Mouse (Mus musculus): Measurements from ENCODE around the gene Ppp3ca. TPM values are rescaled to one million over a fixed set of nuclear protein-coding genes. Genes with fewer than 3 reads are reported as not detected.

Ppp3ca gene
- polyA plus RNA-seq, 1 experiment from 2014 or later, result 92.2 TPM

- POLR2A ChIA-PET, result no interaction called here
- CTCF ChIA-PET, result interaction anchor here (0.8 kb wide), 1 partner anchor 11 kb away, joined by 3 read pairs; no protein-coding TSS in a partner anchor
- no peak for ATAC-seq
- no peak for DNase-seq (ENCODE audit: low read depth, low spot score)
- H3K27me3 ChIP-seq, result no peaks in the 10 kb centered on the region
- no peak for TF ChIP-seq CTCF (IDR thresholded peaks at IDR 0.05)
- in situ Hi-C loops (cut with MboI; ENCODE audit: low pct_unique_long_range_greater_than_20kb), result no loop called here
These were observed 32.9 kb downstream of the Ppp3ca start for GRCm38 (mm10) chr3:136702861-136703260.

GRCm38 (mm10) chr3:136704515-136705247 is 34.8 kb downstream of the Ppp3ca start:
- H3K27me3 ChIP-seq, result no peaks in the 10 kb centered on the region
- DNase-seq (ENCODE audit: low read depth, low spot score) (no peak), ATAC-seq (no peak)
- POLR2A ChIA-PET, result no interaction called here
- in situ Hi-C loops (cut with MboI; ENCODE audit: low pct_unique_long_range_greater_than_20kb), result no loop called here
- TF ChIP-seq CTCF (IDR thresholded peaks at IDR 0.05), result no peak
- CTCF ChIA-PET, result interaction anchor here (0.6 to 1.6 kb wide), 5 partner anchors 16 to 949 kb away, joined by 3 to 7 read pairs (median 4); no protein-coding TSS in a partner anchor

GRCm38 (mm10) chr3:136706048-136706447 is 36.1 kb downstream of the Ppp3ca start:
- DNase-seq (ENCODE audit: low read depth, low spot score), result no peak
- in situ Hi-C loops (cut with MboI; ENCODE audit: low pct_unique_long_range_greater_than_20kb), result no loop called here
- no peak for TF ChIP-seq CTCF (IDR thresholded peaks at IDR 0.05)
- ChIA-PET POLR2A (no interaction called here), CTCF (interaction anchor here (1.3 to 1.8 kb wide), 5 partner anchors 9 to 22 kb away, joined by 4 to 7 read pairs (median 4); no protein-coding TSS in a partner anchor)
- ATAC-seq, result peak; percentile 31
- no peaks in the 10 kb centered on the region for H3K27me3 ChIP-seq

GRCm38 (mm10) chr3:136706771-136707170 is 36.8 kb downstream of the Ppp3ca start:
- CTCF ChIA-PET, result interaction anchor here (1.8 kb wide), 1 partner anchor 8 kb away, joined by 7 read pairs; no protein-coding TSS in a partner anchor
- in situ Hi-C loops (cut with MboI; ENCODE audit: low pct_unique_long_range_greater_than_20kb), result no loop called here
- no peaks in the 10 kb centered on the region for H3K27me3 ChIP-seq
- DNase-seq (ENCODE audit: low read depth, low spot score) (no peak), ATAC-seq (no peak)
- TF ChIP-seq CTCF (IDR thresholded peaks at IDR 0.05), result no peak
- POLR2A ChIA-PET, result no interaction called here

- no peak for TF ChIP-seq CTCF (IDR thresholded peaks at IDR 0.05)
- POLR2A ChIA-PET, result no interaction called here
- in situ Hi-C loops (cut with MboI; ENCODE audit: low pct_unique_long_range_greater_than_20kb), result no loop called here
- H3K27me3 ChIP-seq, result no peaks in the 10 kb centered on the region
- no peak for DNase-seq (ENCODE audit: low read depth, low spot score)
- ATAC-seq, result no peak
- CTCF ChIA-PET, result interaction anchor here (1.4 to 1.8 kb wide), 2 partner anchors 8 to 129 kb away, joined by 3 to 7 read pairs; no protein-coding TSS in a partner anchor
These were observed 37.5 kb downstream of the Ppp3ca start for GRCm38 (mm10) chr3:136707222-136708019.

GRCm38 (mm10) chr3:136708230-136708629 is 38.3 kb downstream of the Ppp3ca start:
- ATAC-seq, result no peak
- no peak for DNase-seq (ENCODE audit: low read depth, low spot score)
- H3K27me3 ChIP-seq, result no peaks in the 10 kb centered on the region
- in situ Hi-C loops (cut with MboI; ENCODE audit: low pct_unique_long_range_greater_than_20kb), result no loop called here
- TF ChIP-seq CTCF (IDR thresholded peaks at IDR 0.05), result no peak
- CTCF ChIA-PET, result interaction anchor here (1.3 to 1.5 kb wide), 3 partner anchors 26 to 129 kb away, joined by 3 to 7 read pairs (median 3); no protein-coding TSS in a partner anchor
- POLR2A ChIA-PET, result no interaction called here

GRCm38 (mm10) chr3:136710310-136710906 is 40.5 kb downstream of the Ppp3ca start:
- in situ Hi-C loops (cut with MboI; ENCODE audit: low pct_unique_long_range_greater_than_20kb), result no loop called here
- ATAC-seq (no peak), DNase-seq (ENCODE audit: low read depth, low spot score) (no peak)
- no peaks in the 10 kb centered on the region for H3K27me3 ChIP-seq
- no peak for TF ChIP-seq CTCF (IDR thresholded peaks at IDR 0.05)
- CTCF ChIA-PET, result no interaction called here
- POLR2A ChIA-PET, result no interaction called here

GRCm38 (mm10) chr3:136714307-136715039 is 44.5 kb downstream of the Ppp3ca start:
- no peak for ATAC-seq

GRCm38 (mm10) chr3:136716247-136716646 is 46.3 kb downstream of the Ppp3ca start:
- no peaks in the 10 kb centered on the region for H3K27me3 ChIP-seq
- ChIA-PET CTCF (interaction anchor here (1.4 kb wide), 1 partner anchor 60 kb away, joined by 3 read pairs; no protein-coding TSS in a partner anchor), POLR2A (no interaction called here)
- in situ Hi-C loops (cut with MboI; ENCODE audit: low pct_unique_long_range_greater_than_20kb), result no loop called here
- no peak for ATAC-seq
- no peak for TF ChIP-seq CTCF (IDR thresholded peaks at IDR 0.05)
- DNase-seq (ENCODE audit: low read depth, low spot score), result no peak

More at GRCm38 (mm10) chr3:136714307-136715039, 44.5 kb downstream of the Ppp3ca start:
- ChIA-PET CTCF (interaction anchor here (1.0 to 1.7 kb wide), 4 partner anchors 8 to 19 kb away, joined by 3 to 7 read pairs (median 3); no protein-coding TSS in a partner anchor), POLR2A (no interaction called here)
- H3K27me3 ChIP-seq, result no peaks in the 10 kb centered on the region
- in situ Hi-C loops (cut with MboI; ENCODE audit: low pct_unique_long_range_greater_than_20kb), result no loop called here
- no peak for TF ChIP-seq CTCF (IDR thresholded peaks at IDR 0.05)
- DNase-seq (ENCODE audit: low read depth, low spot score), result no peak

- ChIA-PET CTCF (no interaction called here), POLR2A (no interaction called here)
- no peaks in the 10 kb centered on the region for H3K27me3 ChIP-seq
- ATAC-seq (no peak), DNase-seq (ENCODE audit: low read depth, low spot score) (no peak)
- in situ Hi-C loops (cut with MboI; ENCODE audit: low pct_unique_long_range_greater_than_20kb), result no loop called here
- TF ChIP-seq CTCF (IDR thresholded peaks at IDR 0.05), result no peak
These were observed 48.5 kb downstream of the Ppp3ca start for GRCm38 (mm10) chr3:136718412-136718811.

Data from Patski (cell line).